Mouse (Mus musculus) liver, embryonic 16.5 days (tissue): ENCODE results near the gene Hbs1l. TPM values are rescaled to one million over a fixed set of nuclear protein-coding genes. Genes with fewer than 3 reads are reported as not detected.
A peak's percentile ranks its signal among the peaks of the same experiment; 100 is the strongest.
"Not testable (repeated sequence)": the region's sequence is repeated elsewhere in the genome, so short reads cannot be mapped to it uniquely, and the experiment has no call there.

ENCODE experiments used
- ATAC-seq: fragments of 200-750 bp; cut with Nextera tagmentation; 2 replicates; pipeline ENCODE4 v1.8.0; 2017; ENCODE audit warnings: low read depth, mild to moderate bottlenecking, moderate number of reproducible peaks, moderate library complexity
- H3K27ac ChIP-seq: fragments of 300-500 bp; sonication (generic); 2 replicates; pipeline ENCODE4 v1.5.1; 2014; ENCODE audit warnings: mild to moderate bottlenecking, low read length
- H3K27me3 ChIP-seq: fragments of 300-500 bp; sonication (generic); 2 replicates; pipeline ENCODE4 v1.6.1; 2014; ENCODE audit warnings: low read depth, low read length, mixed read lengths; ENCODE audit not compliant: control insufficient read depth, insufficient read depth
- H3K36me3 ChIP-seq: fragments of 300-500 bp; sonication (generic); 2 replicates; pipeline ENCODE4 v1.6.1; 2014; ENCODE audit warnings: mild to moderate bottlenecking; ENCODE audit not compliant: control insufficient read depth, insufficient read depth
- H3K4me1 ChIP-seq: fragments of 300-500 bp; sonication (generic); 2 replicates; pipeline ENCODE4 v1.6.1; 2014; ENCODE audit warnings: low read depth, low read length, mixed read lengths; ENCODE audit not compliant: control insufficient read depth
- H3K4me2 ChIP-seq: fragments of 300-500 bp; sonication (generic); 2 replicates; pipeline ENCODE4 v1.6.1; 2014; ENCODE audit warnings: low read depth, low read length, mixed read lengths
- H3K4me3 ChIP-seq: fragments of 300-500 bp; sonication (generic); 2 replicates; pipeline ENCODE4 v1.5.1; 2014; ENCODE audit warnings: low read depth, mild to moderate bottlenecking, low read length
- H3K9ac ChIP-seq: fragments of 300-500 bp; sonication (generic); 2 replicates; pipeline ENCODE4 v1.6.1; 2014; ENCODE audit warnings: low read depth, low read length
- H3K9me3 ChIP-seq: fragments of 300-500 bp; sonication (generic); replicated peaks from 2 replicates; pipeline ENCODE4 v1.6.1; 2016; ENCODE audit warnings: low read length; ENCODE audit not compliant: control insufficient read depth
- WGBS: fragments of 180-500 bp; shearing (Covaris S2); extraction: QIAGEN DNeasy Blood & Tissue Kit; methylation state at CpG from one replicate; pipeline ENCODE4 v1.1.7; 2014; ENCODE audit not compliant: insufficient replicate concordance; 5-methylcytosine and 5-hydroxymethylcytosine counted together
- polyA plus RNA-seq: library from polyadenylated mRNA; unstranded; fragments of >200 nt; fragmentation: Nextera tagmentation; extraction: Ambion mirVana; gene quantifications from 2 replicates; pipeline ENCODE4 v1.2.1, GENCODE M21; 2015

Gene Hbs1l
- polyA plus RNA-seq, 1 experiment from 2014 or later, result 58.7 TPM

DNA sequence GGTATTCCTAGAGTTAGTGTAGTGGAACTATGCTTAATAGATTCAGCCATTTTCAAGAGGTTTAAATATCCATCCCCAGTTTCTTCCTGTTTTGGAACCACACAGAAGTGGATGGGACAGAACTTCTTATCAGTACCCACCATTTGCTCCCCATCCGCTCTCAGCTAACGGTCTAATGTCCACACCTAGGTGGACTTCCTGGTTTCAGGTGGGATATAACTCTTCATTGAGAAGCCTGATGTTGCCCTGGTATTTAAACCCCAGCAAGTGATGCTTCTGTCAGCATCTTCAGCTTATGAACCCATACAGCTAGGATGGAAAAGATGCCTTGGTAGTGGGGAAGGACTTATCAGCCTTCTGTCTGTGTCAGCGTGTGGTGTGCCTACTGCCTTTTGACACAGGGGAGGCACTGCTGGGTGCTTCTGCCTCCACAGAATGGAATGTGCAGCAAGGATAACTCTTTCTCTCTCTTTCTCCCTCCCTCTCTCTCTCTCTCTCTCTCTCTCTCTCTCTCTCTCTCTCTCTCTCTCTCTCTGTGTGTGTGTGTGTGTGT is 89.4 kb downstream of the Hbs1l start:
- no peak overlapping the region for H3K4me2 ChIP-seq
- no peak overlapping the region for H3K4me3 ChIP-seq
- no peaks in the 10 kb centered on the region; the same call in 1 of the 2 replicates for H3K36me3 ChIP-seq
- no peaks in the 10 kb centered on the region for H3K9me3 ChIP-seq
- no peak overlapping the region for H3K9ac ChIP-seq
- H3K27me3 ChIP-seq, result no peaks in the 10 kb centered on the region
- no peak overlapping the region for H3K27ac ChIP-seq
- ATAC-seq, result no peak
- WGBS, result 13% methylated on average over 3 of the region's 3 CpGs
- no peaks in the 10 kb centered on the region for H3K4me1 ChIP-seq

DNA sequence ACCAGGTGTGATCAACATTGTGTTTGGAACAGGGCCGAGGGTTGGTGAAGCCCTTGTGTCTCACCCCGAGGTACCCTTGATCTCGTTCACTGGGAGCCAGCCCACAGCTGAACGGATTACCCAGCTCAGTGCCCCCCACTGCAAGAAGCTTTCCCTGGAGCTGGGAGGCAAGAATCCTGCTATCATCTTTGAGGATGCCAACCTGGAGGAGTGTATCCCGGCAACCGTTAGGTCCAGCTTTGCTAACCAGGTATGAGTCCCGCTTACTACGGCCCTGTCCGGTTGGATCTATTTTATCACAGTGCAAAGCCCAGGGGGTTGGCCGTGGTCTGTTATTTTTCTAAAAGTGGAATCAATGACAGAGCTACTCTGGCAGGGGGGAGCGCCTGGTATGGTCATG is 93.3 kb downstream of the Hbs1l start:
- no peaks in the 10 kb centered on the region for H3K9me3 ChIP-seq
- no peak for ATAC-seq
- H3K36me3 ChIP-seq, result no peaks in the 10 kb centered on the region; the same call in 1 of the 2 replicates
- no peak overlapping the region for H3K27ac ChIP-seq
- H3K4me1 ChIP-seq, result no peaks in the 10 kb centered on the region
- no peaks in the 10 kb centered on the region for H3K27me3 ChIP-seq
- no peak overlapping the region for H3K4me2 ChIP-seq
- 84% methylated on average over 11 of the region's 11 CpGs for WGBS
- H3K4me3 ChIP-seq, result no peak overlapping the region
- no peak overlapping the region for H3K9ac ChIP-seq

DNA sequence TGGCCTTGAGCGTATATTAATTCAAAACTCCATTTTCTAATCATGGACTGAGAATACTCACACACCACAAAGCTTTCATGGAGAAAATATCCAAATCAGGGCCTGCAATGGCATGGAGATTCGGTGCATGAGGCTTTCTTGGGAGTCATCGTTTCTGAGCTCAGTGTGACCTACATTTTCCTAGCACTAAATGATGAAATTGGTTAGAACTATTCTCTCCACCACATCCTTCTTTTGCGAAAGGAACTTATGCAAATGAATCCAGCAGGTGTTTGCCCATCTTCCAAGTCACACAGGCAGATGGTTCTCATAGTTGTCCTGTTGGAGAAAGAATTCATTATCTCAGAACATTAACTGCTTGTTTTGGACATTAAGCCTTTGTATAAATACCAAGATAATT is 94.7 kb downstream of the Hbs1l start:
- Histone ChIP-seq H3K36me3 (no peaks in the 10 kb centered on the region; the same call in 1 of the 2 replicates), H3K9me3 (no peaks in the 10 kb centered on the region), H3K4me2 (no peak overlapping the region), H3K27ac (no peak overlapping the region), H3K4me1 (no peaks in the 10 kb centered on the region), H3K9ac (no peak overlapping the region), H3K4me3 (no peak overlapping the region), H3K27me3 (no peaks in the 10 kb centered on the region)
- no peak for ATAC-seq
- WGBS, result 70% methylated on average over 4 of the region's 4 CpGs

DNA sequence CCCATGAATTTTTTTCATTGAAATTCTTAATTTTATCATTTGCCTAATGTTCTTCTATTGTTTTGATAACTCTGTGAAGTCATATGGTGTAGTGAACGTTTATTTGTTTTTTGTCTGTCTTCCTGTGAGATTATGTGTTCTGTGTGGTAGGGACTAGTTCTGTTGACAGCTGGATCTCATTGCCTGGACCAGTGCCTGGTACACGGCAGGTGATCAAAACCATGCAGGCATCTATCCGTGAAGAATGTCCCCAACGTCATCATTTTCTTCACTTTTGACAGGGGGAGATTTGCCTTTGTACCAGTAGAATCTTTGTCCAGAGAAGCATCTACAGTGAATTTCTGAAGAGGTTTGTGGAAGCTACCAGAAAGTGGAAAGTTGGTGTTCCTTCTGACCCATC is 95.5 kb downstream of the Hbs1l start:
- Histone ChIP-seq H3K4me3 (no peak overlapping the region), H3K4me2 (no peak overlapping the region), H3K4me1 (no peaks in the 10 kb centered on the region), H3K9ac (no peak overlapping the region), H3K27ac (no peak overlapping the region), H3K36me3 (no peaks in the 10 kb centered on the region; the same call in 1 of the 2 replicates), H3K27me3 (no peaks in the 10 kb centered on the region), H3K9me3 (no peaks in the 10 kb centered on the region)
- WGBS, result 54% methylated on average over 4 of the region's 4 CpGs
- no peak for ATAC-seq

DNA sequence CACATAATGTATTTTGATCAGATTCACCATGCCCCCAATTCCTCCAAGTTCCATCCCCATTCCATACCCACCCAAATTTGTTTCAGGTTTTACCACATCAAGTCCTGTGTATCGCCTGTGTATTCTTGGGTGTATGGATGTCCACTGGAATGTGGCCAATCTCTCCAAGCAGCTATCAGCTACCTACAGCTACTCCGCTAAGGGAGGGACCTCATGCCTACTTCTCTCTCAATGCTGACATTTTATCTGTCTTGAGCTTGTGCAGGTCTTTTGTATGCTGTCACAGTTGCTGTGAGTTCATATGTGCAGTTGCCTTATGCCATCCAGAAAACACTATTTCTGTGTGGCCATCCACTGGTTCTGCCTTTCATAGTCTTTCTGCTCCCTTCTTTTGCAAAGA is 97.6 kb downstream of the Hbs1l start:
- no peak overlapping the region for H3K9ac ChIP-seq
- H3K9me3 ChIP-seq, result no peaks in the 10 kb centered on the region
- H3K4me2 ChIP-seq, result no peak overlapping the region
- WGBS, result 42% methylated on average over 2 of the region's 2 CpGs
- H3K36me3 ChIP-seq, result no peaks in the 10 kb centered on the region
- no peak overlapping the region for H3K4me3 ChIP-seq
- H3K27ac ChIP-seq, result no peak overlapping the region
- H3K27me3 ChIP-seq, result no peaks in the 10 kb centered on the region
- no peak for ATAC-seq
- no peaks in the 10 kb centered on the region for H3K4me1 ChIP-seq

DNA sequence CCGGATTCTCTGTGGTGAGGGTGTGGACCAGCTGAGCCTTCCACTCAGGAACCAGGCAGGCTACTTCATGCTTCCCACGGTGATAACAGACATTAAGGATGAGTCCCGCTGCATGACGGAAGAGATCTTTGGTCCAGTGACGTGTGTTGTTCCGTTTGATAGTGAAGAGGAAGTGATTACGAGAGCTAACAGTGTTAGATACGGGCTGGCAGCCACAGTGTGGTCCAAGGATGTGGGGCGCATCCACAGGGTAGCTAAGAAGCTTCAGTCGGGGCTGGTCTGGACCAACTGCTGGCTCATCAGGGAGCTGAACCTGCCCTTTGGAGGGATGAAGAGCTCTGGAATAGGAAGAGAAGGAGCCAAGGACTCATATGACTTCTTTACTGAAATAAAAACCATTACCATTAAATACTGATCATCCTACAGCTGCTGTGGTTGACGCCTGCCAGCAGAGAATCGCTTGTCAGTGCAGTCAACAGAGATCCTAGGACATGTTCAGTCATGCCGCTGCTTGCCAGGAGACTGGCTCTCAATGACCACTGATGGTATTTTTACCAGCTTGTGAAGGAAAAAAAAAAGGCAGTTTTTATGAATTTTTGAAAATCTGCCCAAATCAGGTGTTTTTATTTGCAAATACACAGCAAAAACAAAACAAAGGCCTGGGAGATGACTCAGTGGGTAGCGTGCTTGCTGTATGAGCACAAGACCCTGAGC is 99.8 kb downstream of the Hbs1l start:
- peak; percentile 58; the same call in 1 of the 2 replicates for ATAC-seq
- H3K36me3 ChIP-seq, result no peaks in the 10 kb centered on the region
- no peak overlapping the region for H3K9ac ChIP-seq
- H3K4me1 ChIP-seq, result no peaks in the 10 kb centered on the region
- no peak overlapping the region for H3K27ac ChIP-seq
- H3K4me2 ChIP-seq, result no peak overlapping the region
- no peak overlapping the region for H3K4me3 ChIP-seq
- WGBS, result 38% methylated on average over 14 of the region's 14 CpGs
- H3K27me3 ChIP-seq, result no peaks in the 10 kb centered on the region
- no peaks in the 10 kb centered on the region for H3K9me3 ChIP-seq

DNA sequence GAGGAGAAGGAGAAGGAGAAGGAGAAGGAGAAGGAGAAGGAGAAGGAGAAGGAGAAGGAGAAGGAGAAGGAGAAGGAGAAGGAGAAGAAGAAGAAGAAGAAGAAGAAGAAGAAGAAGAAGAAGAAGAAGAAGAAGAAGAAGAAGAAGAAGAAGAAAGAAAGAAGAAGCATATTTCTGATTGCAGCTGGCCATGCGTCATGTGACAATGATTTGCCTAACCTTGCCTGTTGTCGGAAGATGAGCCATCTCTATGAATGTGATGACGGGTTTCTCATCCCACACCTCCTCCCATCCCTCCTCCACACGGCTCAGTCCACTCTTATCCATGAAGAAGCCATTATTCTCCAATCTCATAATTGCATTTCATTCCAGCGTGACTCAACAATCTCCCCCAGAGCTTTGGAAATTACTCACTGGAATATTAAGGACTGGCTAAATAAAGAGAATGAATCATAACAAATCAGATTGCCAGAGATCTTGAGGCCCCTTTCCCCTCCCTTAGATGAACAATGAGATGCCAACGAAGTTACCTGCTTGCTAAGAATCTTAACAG is 103.2 kb downstream of the Hbs1l start:
- not testable (repeated sequence) for ATAC-seq, H3K27ac ChIP-seq, H3K9ac ChIP-seq, H3K4me1 ChIP-seq, H3K9me3 ChIP-seq, H3K36me3 ChIP-seq, H3K4me3 ChIP-seq, H3K4me2 ChIP-seq, H3K27me3 ChIP-seq
- WGBS, result 63% methylated on average over 6 of the region's 6 CpGs

DNA sequence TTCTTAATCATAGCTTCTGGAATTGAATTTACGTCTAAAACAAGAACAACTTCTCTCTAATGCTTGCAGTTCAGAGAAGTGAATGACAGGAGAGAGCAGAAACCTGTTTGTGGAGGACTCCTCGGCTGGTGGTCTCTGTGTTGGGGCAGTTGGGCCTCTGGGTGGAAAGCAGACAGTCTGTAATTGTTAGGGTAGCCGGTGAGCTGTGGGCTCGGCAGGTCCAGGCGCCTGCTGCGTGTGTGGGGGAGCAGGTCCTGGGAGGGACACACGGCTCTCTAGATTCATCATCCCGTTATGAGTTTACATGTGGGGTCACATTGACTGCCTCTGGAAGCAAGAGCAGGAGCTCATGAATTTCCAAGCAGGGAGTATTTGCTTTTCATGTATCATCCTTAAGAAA is 103.8 kb downstream of the Hbs1l start:
- Histone ChIP-seq H3K4me2 (no peak overlapping the region), H3K36me3 (no peaks in the 10 kb centered on the region), H3K9ac (no peak overlapping the region), H3K4me3 (no peak overlapping the region), H3K9me3 (no peaks in the 10 kb centered on the region), H3K27ac (no peak overlapping the region), H3K4me1 (no peaks in the 10 kb centered on the region), H3K27me3 (no peaks in the 10 kb centered on the region)
- 50% methylated on average over 8 of the region's 8 CpGs for WGBS
- ATAC-seq, result no peak

DNA sequence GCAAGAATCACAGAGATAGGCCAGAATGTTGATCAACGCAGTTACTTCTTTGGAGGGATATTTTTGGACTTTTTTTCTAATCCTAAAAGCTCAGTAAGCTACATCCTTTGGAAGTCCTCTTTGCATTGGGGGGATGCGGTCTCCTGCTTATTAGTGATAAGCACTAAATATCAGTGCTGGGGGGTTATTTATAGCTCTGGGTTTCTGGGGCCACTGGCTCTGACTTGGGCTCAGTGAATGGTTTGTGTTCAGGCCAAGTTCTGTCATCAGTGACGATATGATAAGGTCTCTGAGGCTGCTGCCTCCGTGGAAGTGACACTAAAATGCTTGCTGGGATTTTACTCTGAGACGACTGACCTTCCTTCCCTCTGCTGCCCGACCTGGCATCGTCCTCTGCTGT is 104.3 kb downstream of the Hbs1l start:
- WGBS, result 24% methylated on average over 7 of the region's 7 CpGs
- ATAC-seq, result peak; percentile 69
- Histone ChIP-seq H3K4me3 (no peak overlapping the region), H3K9me3 (no peaks in the 10 kb centered on the region), H3K4me2 (no peak overlapping the region), H3K27me3 (no peaks in the 10 kb centered on the region), H3K36me3 (no peaks in the 10 kb centered on the region), H3K27ac (no peak overlapping the region), H3K9ac (no peak overlapping the region), H3K4me1 (no peaks in the 10 kb centered on the region)
